Mouse (Mus musculus): ENCODE measurements around the gene Hbs1l. TPM values are rescaled to one million over a fixed set of nuclear protein-coding genes. Genes with fewer than 3 reads are reported as not detected.

Gene Hbs1l
- total and polyA plus RNA-seq, 2 experiments from 2014 or later = 46.5 to 51.0 TPM

DNA sequence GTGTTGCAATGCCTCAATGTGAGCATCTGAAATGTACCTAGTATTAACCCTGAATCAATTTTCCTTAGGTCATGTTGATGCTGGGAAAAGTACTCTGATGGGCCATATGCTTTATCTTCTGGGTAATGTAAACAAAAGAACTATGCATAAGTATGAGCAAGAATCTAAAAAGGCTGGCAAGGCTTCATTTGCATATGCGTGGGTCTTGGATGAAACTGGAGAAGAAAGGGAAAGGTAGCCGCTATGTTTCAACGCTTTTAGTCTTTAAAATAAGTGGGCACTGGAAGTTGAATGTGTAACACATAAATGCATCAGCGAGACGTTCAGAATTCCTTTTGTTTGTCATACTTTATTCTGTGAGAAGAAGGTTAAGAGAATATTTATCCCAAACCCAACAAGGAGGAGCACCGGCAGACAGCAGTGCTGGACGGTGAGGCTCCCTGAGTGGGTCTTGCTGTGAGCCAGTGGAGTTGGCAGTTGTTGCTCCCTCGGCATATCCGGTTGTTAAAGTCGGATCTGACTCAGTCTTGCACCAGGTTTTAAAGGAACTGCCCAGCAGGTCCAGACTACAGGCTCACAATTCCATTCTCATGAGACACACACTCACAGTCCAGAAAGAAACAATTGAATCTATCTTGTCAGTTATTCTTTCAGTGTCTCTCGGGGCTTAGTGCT lies 46.7 kb downstream of the Hbs1l start:
- DNase-seq (ENCODE audit: low spot score) (no peak), ATAC-seq (ENCODE audit: insufficient read depth, low read depth) (no peak)
- Histone ChIP-seq H3K36me3 (replicated peaks; ENCODE audit: control insufficient read depth, insufficient read depth, low read length) (peaks cover 50% of the 10 kb centered on the region), H3K27me3 (ENCODE audit: control insufficient read depth, insufficient read depth, low read length) (no peaks in the 10 kb centered on the region), H3K4me1 (ENCODE audit: control insufficient read depth, insufficient read depth) (no peaks in the 10 kb centered on the region), H3K27ac (ENCODE audit: low read depth) (no peak overlapping the region), H3K9me3 (replicated peaks; ENCODE audit: control insufficient read depth, low read length) (no peaks in the 10 kb centered on the region), H3K4me3 (ENCODE audit: low read depth, low read length) (no peak overlapping the region), H3K4me2 (ENCODE audit: low read depth, low read length) (no peak overlapping the region), H3K9ac (replicated peaks; ENCODE audit: low read depth, low read length) (no peak overlapping the region)
- 87% methylated on average over 11 of the region's 11 CpGs for WGBS
- no peak for TF ChIP-seq CTCF (IDR thresholded peaks at IDR 0.05; ENCODE audit: low read depth)
- TF ChIP-seq EP300 (IDR thresholded peaks at IDR 0.05; ENCODE audit: low read depth) = no peak

DNA sequence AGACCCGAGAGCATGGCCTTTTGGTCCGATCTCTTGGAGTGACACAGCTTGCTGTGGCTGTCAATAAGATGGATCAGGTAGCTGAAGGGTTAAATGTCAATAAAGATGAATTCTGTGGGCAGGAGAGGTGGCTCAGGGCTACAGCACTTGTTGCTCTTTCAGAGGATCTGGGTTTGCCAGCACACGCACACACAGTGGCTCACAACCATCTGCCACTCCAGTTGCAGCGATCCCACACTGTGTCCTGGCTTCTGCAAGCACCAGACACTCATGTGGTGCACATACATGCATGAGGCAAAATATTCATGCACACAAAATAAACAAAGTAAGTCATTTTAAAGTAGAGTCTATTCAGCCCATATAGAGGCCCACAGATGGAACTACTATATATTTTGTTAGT lies 51.6 kb downstream of the Hbs1l start:
- WGBS = 92% methylated on average over 4 of the region's 4 CpGs
- no peak for TF ChIP-seq EP300 (IDR thresholded peaks at IDR 0.05; ENCODE audit: low read depth)
- no peak for TF ChIP-seq CTCF (IDR thresholded peaks at IDR 0.05; ENCODE audit: low read depth)
- ATAC-seq (ENCODE audit: insufficient read depth, low read depth) (no peak), DNase-seq (ENCODE audit: low spot score) (no peak)
- Histone ChIP-seq H3K27me3 (ENCODE audit: control insufficient read depth, insufficient read depth, low read length) (no peaks in the 10 kb centered on the region), H3K9me3 (replicated peaks; ENCODE audit: control insufficient read depth, low read length) (no peaks in the 10 kb centered on the region), H3K9ac (replicated peaks; ENCODE audit: low read depth, low read length) (no peak overlapping the region), H3K36me3 (replicated peaks; ENCODE audit: control insufficient read depth, insufficient read depth, low read length) (peaks cover 48% of the 10 kb centered on the region), H3K4me3 (ENCODE audit: low read depth, low read length) (no peak overlapping the region), H3K4me2 (ENCODE audit: low read depth, low read length) (no peak overlapping the region), H3K4me1 (ENCODE audit: control insufficient read depth, insufficient read depth) (no peaks in the 10 kb centered on the region), H3K27ac (ENCODE audit: low read depth) (no peak overlapping the region)

DNA sequence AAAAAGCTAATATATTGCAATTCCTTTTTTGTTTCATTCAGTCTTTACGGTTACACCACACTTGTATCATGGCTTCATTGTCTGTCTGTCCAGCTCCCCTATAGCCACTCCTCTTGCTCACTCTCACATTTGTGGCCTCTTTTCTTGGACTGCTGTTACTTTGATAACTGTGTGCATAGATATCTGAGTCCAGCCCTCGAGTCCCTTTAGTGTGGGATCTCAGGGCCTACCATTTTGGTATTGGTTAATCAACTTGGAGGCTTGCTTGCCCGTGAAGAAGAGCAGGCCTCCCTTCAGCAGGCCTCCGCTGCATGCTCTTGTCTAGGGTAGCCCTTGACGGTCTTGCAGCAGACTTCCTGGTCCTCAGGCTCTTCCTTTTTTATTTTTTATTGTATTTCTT lies 53.7 kb downstream of the Hbs1l start:
- DNase-seq (ENCODE audit: low spot score) = no peak
- H3K36me3 ChIP-seq (replicated peaks; ENCODE audit: control insufficient read depth, insufficient read depth, low read length) = peaks cover 60% of the 10 kb centered on the region
- H3K27ac ChIP-seq (ENCODE audit: low read depth) = no peak overlapping the region
- no peaks in the 10 kb centered on the region for H3K27me3 ChIP-seq (ENCODE audit: control insufficient read depth, insufficient read depth, low read length)
- WGBS = 84% methylated on average over 5 of the region's 5 CpGs
- no peak for ATAC-seq (ENCODE audit: insufficient read depth, low read depth)
- no peak overlapping the region for H3K4me2 ChIP-seq (ENCODE audit: low read depth, low read length)
- no peak overlapping the region for H3K4me3 ChIP-seq (ENCODE audit: low read depth, low read length)
- H3K9me3 ChIP-seq (replicated peaks; ENCODE audit: control insufficient read depth, low read length) = no peaks in the 10 kb centered on the region
- H3K9ac ChIP-seq (replicated peaks; ENCODE audit: low read depth, low read length) = no peak overlapping the region
- H3K4me1 ChIP-seq (ENCODE audit: control insufficient read depth, insufficient read depth) = no peaks in the 10 kb centered on the region
- TF ChIP-seq EP300 (IDR thresholded peaks at IDR 0.05; ENCODE audit: low read depth) = no peak
- no peak for TF ChIP-seq CTCF (IDR thresholded peaks at IDR 0.05; ENCODE audit: low read depth)

DNA sequence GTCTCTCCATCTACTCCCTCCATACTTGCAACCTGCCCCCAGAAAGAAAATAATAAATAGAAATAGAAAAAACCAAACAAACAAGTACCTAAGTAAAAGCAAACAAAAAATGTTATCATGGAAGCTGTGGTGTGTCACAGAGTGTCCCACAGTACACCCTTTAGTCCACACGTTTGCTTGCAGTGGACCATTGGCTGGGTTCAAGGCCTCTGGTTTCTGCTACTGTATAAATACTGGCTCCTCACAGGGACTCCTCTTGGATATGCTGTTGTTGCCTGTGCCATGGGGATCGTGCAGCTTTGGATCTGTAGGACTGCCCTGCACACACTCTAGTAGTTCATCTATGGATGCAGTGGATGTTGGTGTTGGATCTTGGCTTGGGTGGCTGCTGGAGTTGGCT lies 54.2 kb downstream of the Hbs1l start:
- 98% methylated on average over 2 of the region's 2 CpGs for WGBS
- no peak overlapping the region for H3K27ac ChIP-seq (ENCODE audit: low read depth)
- H3K4me3 ChIP-seq (ENCODE audit: low read depth, low read length) = no peak overlapping the region
- no peak for TF ChIP-seq CTCF (IDR thresholded peaks at IDR 0.05; ENCODE audit: low read depth)
- TF ChIP-seq EP300 (IDR thresholded peaks at IDR 0.05; ENCODE audit: low read depth) = no peak
- H3K36me3 ChIP-seq (replicated peaks; ENCODE audit: control insufficient read depth, insufficient read depth, low read length) = peaks cover 62% of the 10 kb centered on the region
- ATAC-seq (ENCODE audit: insufficient read depth, low read depth) (no peak), DNase-seq (ENCODE audit: low spot score) (no peak)
- H3K9ac ChIP-seq (replicated peaks; ENCODE audit: low read depth, low read length) = no peak overlapping the region
- H3K9me3 ChIP-seq (replicated peaks; ENCODE audit: control insufficient read depth, low read length) = no peaks in the 10 kb centered on the region
- no peak overlapping the region for H3K4me2 ChIP-seq (ENCODE audit: low read depth, low read length)
- no peaks in the 10 kb centered on the region for H3K27me3 ChIP-seq (ENCODE audit: control insufficient read depth, insufficient read depth, low read length)
- no peaks in the 10 kb centered on the region for H3K4me1 ChIP-seq (ENCODE audit: control insufficient read depth, insufficient read depth)

DNA sequence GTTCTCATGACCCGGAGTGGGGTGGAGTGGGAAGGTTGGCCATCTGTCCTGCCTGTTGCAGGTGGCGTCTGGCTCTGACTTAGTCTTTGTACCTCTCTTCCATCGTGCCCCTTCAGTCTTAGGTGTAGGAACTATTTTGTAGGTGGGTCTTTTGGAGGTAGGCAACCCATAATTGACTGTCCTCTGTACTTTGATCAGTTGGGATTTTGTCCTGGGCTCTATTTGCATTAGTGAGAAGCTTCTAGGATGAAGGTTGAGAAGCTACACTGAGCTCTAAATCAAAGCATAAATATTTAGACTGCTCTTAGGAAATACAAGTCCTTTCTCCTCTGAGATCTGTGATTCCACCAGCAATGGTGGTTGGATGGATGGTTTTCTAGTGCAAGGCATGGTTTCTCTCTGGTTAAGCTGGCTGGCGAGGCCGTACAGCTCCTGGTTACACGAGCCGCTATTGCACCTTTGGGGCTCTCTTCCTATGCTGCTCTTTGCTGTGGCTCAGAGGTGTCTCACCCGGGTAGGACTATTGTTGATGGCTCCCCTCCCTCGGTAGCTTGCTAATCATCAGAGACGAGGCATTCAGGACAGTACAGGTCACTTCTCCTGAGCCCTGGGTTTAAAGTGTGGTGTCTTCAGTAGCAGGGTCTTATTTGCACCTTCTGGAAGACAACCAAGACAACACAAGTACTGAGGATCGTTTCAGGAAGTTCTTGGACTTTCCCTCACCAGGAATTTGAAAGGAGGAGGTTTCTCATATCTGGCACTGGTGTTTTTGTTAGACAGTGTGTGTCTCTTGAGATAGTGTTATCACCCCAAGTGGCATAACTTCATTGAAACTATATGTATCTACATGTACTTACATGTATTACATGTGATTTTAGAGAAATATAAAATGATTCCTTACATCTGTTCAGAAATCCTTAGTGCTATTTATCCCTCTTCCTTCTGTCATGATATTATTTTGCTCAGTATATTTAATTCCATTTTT lies 55.0 kb downstream of the Hbs1l start:
- 90% methylated on average over 11 of the region's 11 CpGs for WGBS
- Histone ChIP-seq H3K4me2 (ENCODE audit: low read depth, low read length) (no peak overlapping the region), H3K4me3 (ENCODE audit: low read depth, low read length) (no peak overlapping the region), H3K9ac (replicated peaks; ENCODE audit: low read depth, low read length) (no peak overlapping the region), H3K9me3 (replicated peaks; ENCODE audit: control insufficient read depth, low read length) (no peaks in the 10 kb centered on the region), H3K36me3 (replicated peaks; ENCODE audit: control insufficient read depth, insufficient read depth, low read length) (peaks cover 56% of the 10 kb centered on the region), H3K27ac (ENCODE audit: low read depth) (no peak overlapping the region), H3K4me1 (ENCODE audit: control insufficient read depth, insufficient read depth) (no peaks in the 10 kb centered on the region), H3K27me3 (ENCODE audit: control insufficient read depth, insufficient read depth, low read length) (no peaks in the 10 kb centered on the region)
- ATAC-seq (ENCODE audit: insufficient read depth, low read depth) (no peak), DNase-seq (ENCODE audit: low spot score) (no peak)
- TF ChIP-seq CTCF (IDR thresholded peaks at IDR 0.05; ENCODE audit: low read depth) (no peak), EP300 (IDR thresholded peaks at IDR 0.05; ENCODE audit: low read depth) (no peak)
